Mouse (Mus musculus): ENCODE data around the gene Ccdc182. TPM values are rescaled to one million over a fixed set of nuclear protein-coding genes. Genes with fewer than 3 reads are reported as not detected.

Ccdc182 gene
- polyA plus RNA-seq, 1 experiment: not detected

DNA sequence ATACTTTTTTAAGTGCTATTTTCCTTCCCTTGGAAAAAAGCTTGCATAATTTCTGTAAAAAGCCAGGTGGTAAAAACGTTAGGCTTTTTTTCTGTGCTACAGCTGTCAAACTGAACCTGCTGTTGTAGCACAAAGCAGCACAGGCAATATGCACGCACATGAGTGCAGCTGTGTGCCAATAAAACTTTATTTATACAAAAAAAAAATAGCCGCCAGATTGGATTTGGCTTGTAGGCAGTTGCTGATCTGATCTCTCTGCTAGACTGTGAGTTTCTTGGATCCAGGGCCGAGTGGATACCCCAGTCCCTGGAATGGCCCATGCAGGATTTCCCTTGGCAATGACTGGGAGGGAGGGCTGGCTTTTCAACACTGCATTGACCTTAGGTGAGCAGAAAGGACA, 36.2 kb upstream of the Ccdc182 start:
- TF ChIP-seq CTCF (IDR thresholded peaks at IDR 0.05; ENCODE audit: extremely low read depth, insufficient read depth, low read length) (no peak), POLR2A (IDR thresholded peaks at IDR 0.05; ENCODE audit: extremely low read depth, insufficient read depth, low read length) (no peak)
- H3K4me3 ChIP-seq (ENCODE audit: insufficient read depth, low read length): no peak overlapping the region
- no peak overlapping the region for H3K27ac ChIP-seq (ENCODE audit: insufficient read depth, low read length)
- H3K4me1 ChIP-seq (ENCODE audit: control insufficient read depth, insufficient read depth, low read length): no peaks in the 10 kb centered on the region

DNA sequence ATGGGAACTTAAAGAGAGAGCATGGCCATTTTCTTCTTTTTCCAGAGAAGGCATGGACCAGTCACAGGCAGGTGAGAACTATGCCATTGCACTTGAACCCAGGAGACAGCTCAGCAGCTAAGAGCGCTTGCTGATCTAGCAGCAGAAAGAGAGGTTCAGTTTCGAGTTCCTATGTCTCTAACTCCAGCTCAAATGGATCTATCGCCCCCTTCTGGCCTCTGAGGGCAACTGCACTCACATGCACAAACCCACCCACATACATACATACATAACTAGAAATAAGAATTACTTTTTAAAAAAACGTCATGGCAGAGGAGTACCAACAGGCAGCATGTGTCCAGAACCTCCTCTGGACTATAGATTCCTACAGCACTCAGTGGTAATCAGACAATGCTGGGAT, 35.6 kb upstream of the Ccdc182 start:
- Histone ChIP-seq H3K4me1 (ENCODE audit: control insufficient read depth, insufficient read depth, low read length) (no peaks in the 10 kb centered on the region), H3K4me3 (ENCODE audit: insufficient read depth, low read length) (no peak overlapping the region), H3K27ac (ENCODE audit: insufficient read depth, low read length) (no peak overlapping the region)
- TF ChIP-seq CTCF (IDR thresholded peaks at IDR 0.05; ENCODE audit: extremely low read depth, insufficient read depth, low read length) (no peak), POLR2A (IDR thresholded peaks at IDR 0.05; ENCODE audit: extremely low read depth, insufficient read depth, low read length) (no peak)

DNA sequence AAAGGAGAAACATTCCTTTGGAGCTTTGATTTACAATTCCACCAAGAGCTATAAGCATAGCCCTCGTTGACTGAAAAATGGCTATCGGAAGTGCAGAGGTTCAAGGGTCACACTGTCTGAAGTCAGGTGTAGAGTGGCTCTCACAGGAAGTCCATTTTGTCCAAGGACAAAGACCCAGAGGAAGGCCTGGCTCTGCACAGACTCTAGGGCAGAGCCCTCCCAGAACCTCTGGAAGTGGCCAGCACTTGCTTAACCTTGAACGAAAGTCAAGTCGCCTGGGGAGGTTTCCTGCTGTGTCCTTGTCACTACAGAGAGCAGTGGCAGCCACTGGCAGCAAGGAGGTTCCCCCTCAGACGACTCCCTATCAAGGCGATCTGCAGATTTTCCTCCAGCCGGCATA, 33.4 kb upstream of the Ccdc182 start:
- Histone ChIP-seq H3K27ac (ENCODE audit: insufficient read depth, low read length) (no peak overlapping the region), H3K4me1 (ENCODE audit: control insufficient read depth, insufficient read depth, low read length) (no peaks in the 10 kb centered on the region), H3K4me3 (ENCODE audit: insufficient read depth, low read length) (no peak overlapping the region)
- no peak for TF ChIP-seq POLR2A (IDR thresholded peaks at IDR 0.05; ENCODE audit: extremely low read depth, insufficient read depth, low read length)
- no peak for TF ChIP-seq CTCF (IDR thresholded peaks at IDR 0.05; ENCODE audit: extremely low read depth, insufficient read depth, low read length)

DNA sequence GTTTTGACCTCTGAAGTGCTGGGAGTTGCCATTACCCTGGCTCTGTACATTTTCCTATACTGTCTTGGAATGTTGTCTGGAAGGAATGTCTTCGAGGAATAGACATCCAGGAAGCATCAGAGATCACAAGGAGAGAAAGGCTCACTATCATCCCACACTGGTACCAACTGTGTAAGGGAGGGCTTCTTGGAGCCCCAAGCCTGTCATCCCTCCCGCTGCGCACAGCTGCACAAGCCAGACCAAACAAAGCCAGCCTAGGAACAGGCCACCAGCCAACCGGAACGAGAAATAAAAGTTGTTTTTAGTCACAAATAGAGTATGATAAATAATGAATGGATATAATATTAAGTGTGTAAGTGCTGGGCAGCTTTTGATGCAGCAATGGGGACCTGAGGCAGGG, 29.0 kb upstream of the Ccdc182 start:
- H3K4me1 ChIP-seq (ENCODE audit: control insufficient read depth, insufficient read depth, low read length): no peaks in the 10 kb centered on the region
- TF ChIP-seq POLR2A (IDR thresholded peaks at IDR 0.05; ENCODE audit: extremely low read depth, insufficient read depth, low read length) (no peak), CTCF (IDR thresholded peaks at IDR 0.05; ENCODE audit: extremely low read depth, insufficient read depth, low read length) (no peak)
- H3K4me3 ChIP-seq (ENCODE audit: insufficient read depth, low read length): no peak overlapping the region
- H3K27ac ChIP-seq (ENCODE audit: insufficient read depth, low read length): no peak overlapping the region

DNA sequence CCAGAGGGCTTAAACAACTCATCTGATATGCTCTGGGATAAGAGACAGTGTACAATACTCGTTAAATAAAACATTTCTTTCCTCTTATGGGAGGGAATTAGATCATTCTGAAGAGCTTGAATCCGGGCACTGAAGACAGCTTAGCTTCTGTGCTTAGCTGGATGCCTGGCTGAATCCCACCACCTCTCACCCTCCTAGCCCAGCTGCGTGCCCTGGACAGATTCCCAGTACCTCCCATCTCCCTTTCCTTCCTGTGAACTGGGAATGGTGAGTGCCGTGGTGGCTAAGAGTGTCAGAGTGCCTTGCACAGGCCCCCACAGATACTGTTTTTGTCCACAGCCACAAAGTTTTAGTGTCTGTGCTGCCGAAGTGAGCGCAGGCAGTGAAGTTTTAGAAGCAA, 27.5 kb upstream of the Ccdc182 start:
- no peaks in the 10 kb centered on the region for H3K4me1 ChIP-seq (ENCODE audit: control insufficient read depth, insufficient read depth, low read length)
- no peak overlapping the region for H3K4me3 ChIP-seq (ENCODE audit: insufficient read depth, low read length)
- H3K27ac ChIP-seq (ENCODE audit: insufficient read depth, low read length): no peak overlapping the region
- TF ChIP-seq CTCF (IDR thresholded peaks at IDR 0.05; ENCODE audit: extremely low read depth, insufficient read depth, low read length) (no peak), POLR2A (IDR thresholded peaks at IDR 0.05; ENCODE audit: extremely low read depth, insufficient read depth, low read length) (no peak)

DNA sequence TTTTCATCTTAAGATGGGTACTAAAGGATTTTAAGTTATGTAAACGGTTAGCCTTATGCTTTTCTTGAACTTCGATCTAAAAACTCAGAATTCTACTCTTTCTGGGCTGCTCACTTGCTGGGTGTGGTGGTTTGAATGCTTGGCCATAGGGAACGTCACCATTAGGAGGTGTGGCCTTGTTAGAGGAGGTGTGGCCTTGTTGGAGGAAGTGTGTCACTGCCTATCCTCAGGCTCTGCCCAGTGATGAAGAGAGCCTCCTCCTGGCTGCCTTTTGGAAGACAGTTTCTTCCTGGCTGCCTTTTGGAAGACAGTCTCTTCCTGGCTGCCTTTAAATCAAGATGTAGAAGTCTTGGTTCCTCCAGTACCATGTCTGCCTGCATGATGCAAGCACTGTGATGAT, 22.0 kb upstream of the Ccdc182 start:
- Histone ChIP-seq H3K27ac (ENCODE audit: insufficient read depth, low read length) (no peak overlapping the region), H3K4me3 (ENCODE audit: insufficient read depth, low read length) (no peak overlapping the region), H3K4me1 (ENCODE audit: control insufficient read depth, insufficient read depth, low read length) (0 out of 2 replicates have a peak, but pooled peaks cover 2% of the 10 kb centered on the region)
- TF ChIP-seq CTCF (IDR thresholded peaks at IDR 0.05; ENCODE audit: extremely low read depth, insufficient read depth, low read length) (no peak), POLR2A (IDR thresholded peaks at IDR 0.05; ENCODE audit: extremely low read depth, insufficient read depth, low read length) (no peak)

DNA sequence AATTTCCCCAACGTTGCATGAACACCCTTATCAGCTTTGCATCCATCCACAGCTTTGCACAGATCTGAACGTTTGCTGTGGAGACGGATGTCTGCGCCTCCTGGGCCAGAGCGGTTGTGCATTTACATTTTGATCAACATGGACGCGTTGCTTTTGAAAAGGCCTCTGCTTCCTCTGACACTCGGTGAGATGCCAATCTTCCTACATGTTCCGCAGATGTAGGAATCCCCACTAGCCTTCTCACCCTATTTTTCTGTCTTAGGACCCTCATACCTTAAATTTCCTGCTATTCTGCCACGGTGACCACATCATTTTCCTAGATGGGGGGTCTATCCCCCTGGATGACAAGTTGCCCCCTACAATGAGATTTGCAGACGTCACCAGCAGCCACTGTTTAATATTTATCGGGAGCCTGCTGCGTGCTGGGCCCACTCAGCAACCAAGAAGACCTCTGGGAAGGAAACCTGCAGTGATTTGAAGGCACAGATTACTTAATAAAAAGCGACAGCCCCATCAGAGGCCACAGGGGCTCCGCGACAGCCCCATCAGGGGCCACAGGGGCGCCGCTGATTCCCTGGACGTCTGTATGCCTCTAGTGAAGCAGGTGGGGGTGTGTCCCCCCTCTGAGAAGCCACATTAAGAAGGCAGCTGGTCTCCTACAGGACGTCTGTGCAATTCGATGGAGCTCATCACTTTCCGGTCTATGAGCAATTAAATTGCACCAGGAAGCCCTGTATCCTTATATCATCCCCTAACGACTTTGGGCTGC, 19.6 kb upstream of the Ccdc182 start:
- TF ChIP-seq POLR2A (IDR thresholded peaks at IDR 0.05; ENCODE audit: extremely low read depth, insufficient read depth, low read length) (no peak), CTCF (IDR thresholded peaks at IDR 0.05; ENCODE audit: extremely low read depth, insufficient read depth, low read length) (no peak)
- 0 out of 2 replicates have a peak, but pooled peaks cover 2% of the 10 kb centered on the region for H3K4me1 ChIP-seq (ENCODE audit: control insufficient read depth, insufficient read depth, low read length)
- no peak overlapping the region for H3K27ac ChIP-seq (ENCODE audit: insufficient read depth, low read length)

DNA sequence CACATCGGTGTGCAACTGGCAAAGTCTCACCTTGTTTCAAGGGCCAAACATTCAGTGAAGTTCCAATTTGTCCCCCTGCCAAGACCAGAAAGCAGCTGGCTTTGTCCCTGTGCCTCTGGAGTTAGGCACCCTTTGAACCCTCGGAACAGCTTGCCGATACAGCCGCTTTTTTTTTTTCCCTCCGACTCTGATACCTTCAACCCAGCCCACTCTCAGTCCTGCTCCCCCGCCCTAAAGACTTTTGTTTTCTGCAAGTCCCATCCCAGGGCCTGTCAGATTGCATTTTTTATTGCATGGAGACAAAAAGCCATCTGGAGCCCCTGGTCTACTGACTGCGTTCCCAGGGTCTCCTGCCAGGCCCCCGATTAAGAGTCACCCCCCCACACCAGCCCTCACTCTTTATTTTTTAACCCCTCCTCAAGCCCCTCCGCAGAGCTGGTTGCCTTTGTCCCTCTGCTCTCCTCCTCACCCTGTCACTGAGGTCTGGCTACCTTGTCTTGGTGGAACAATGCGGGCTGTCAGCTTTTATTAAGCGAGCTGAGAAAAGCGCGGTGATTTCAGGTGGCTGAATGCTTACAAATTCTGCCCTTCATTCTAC, 18.9 kb upstream of the Ccdc182 start:
- Histone ChIP-seq H3K27ac (ENCODE audit: insufficient read depth, low read length) (no peak overlapping the region), H3K4me1 (ENCODE audit: control insufficient read depth, insufficient read depth, low read length) (0 out of 2 replicates have a peak, but pooled peaks cover 2% of the 10 kb centered on the region), H3K4me3 (ENCODE audit: insufficient read depth, low read length) (no peak overlapping the region)
- TF ChIP-seq POLR2A (IDR thresholded peaks at IDR 0.05; ENCODE audit: extremely low read depth, insufficient read depth, low read length) (no peak), CTCF (IDR thresholded peaks at IDR 0.05; ENCODE audit: extremely low read depth, insufficient read depth, low read length) (no peak)

More for the DNA sequence above, 19.6 kb upstream of the Ccdc182 start:
- no peak overlapping the region for H3K4me3 ChIP-seq (ENCODE audit: insufficient read depth, low read length)

DNA sequence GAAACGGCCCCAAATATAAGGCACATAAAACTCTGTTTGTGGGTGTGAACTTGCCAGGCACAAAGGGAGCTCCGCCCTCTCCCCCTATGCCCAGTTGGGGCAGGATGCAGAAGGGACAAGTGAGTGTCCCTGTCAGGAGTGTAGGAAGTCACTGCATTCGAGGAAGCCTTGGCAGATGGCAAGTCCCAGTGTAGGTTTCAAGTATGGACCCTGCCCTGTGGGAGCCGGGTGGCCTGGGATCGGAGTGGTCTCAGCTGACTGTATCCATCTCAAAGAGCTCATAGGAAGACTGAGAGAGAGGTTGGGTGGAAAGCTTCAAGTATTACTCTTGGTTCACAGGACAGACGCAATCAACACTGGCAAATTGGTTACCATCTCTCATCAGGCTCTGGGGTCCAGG, 17.9 kb upstream of the Ccdc182 start:
- Histone ChIP-seq H3K4me1 (ENCODE audit: control insufficient read depth, insufficient read depth, low read length) (0 out of 2 replicates have a peak, but pooled peaks cover 2% of the 10 kb centered on the region), H3K4me3 (ENCODE audit: insufficient read depth, low read length) (no peak overlapping the region), H3K27ac (ENCODE audit: insufficient read depth, low read length) (no peak overlapping the region)
- no peak for TF ChIP-seq CTCF (IDR thresholded peaks at IDR 0.05; ENCODE audit: extremely low read depth, insufficient read depth, low read length)
- TF ChIP-seq POLR2A (IDR thresholded peaks at IDR 0.05; ENCODE audit: extremely low read depth, insufficient read depth, low read length): no peak

Measured in cortical plate, adult 2 months (tissue).